Comparison of ENCODE assay signal across 11 mouse cellular contexts in genomic region chr2:155727764-155728395, GRCm38 (mm10). TPM values are rescaled to one million over a fixed set of nuclear protein-coding genes. Genes with fewer than 3 reads are reported as not detected.
A peak's percentile ranks its signal among the peaks of the same experiment; 100 is the strongest.
DNase-seq lines count a peak whose midpoint lies in the region; ATAC-seq and TF ChIP-seq lines count a peak whose summit lies in the region.
"Had no signal": no experiment of that assay in that cellular context is flagged by ENCODE, and none has a peak within 500 bp of the region (broad histone marks: within the 10 kb centered on the region; RNA-seq: fewer than 3 reads in every experiment).

No protein-coding gene starts in this region.

- no peak overlapping the region for H3K9ac ChIP-seq in forebrain, embryonic 11.5 days (ENCODE audit: low read length)
- no peak overlapping the region for H3K9ac ChIP-seq in lung, embryonic 15.5 days
- no peak overlapping the region for H3K9ac ChIP-seq in liver, embryonic 14.5 days (replicated peaks)
- H3K9ac ChIP-seq in stomach, embryonic 15.5 days, result no peak overlapping the region

- H3K27me3 ChIP-seq in forebrain, embryonic 10.5 days (ENCODE audit: poor library complexity, severe bottlenecking), result no peaks in the 10 kb centered on the region
- no peaks in the 10 kb centered on the region for H3K27me3 ChIP-seq in forebrain, embryonic 11.5 days (ENCODE audit: control insufficient read depth, insufficient read depth, low read length)
- no peaks in the 10 kb centered on the region for H3K27me3 ChIP-seq in lung, embryonic 15.5 days
- H3K27me3 ChIP-seq in liver, embryonic 14.5 days (ENCODE audit: control insufficient read depth, insufficient read depth, low read length), result no peaks in the 10 kb centered on the region
- H3K27me3 ChIP-seq in stomach, embryonic 15.5 days (replicated peaks), result no peaks in the 10 kb centered on the region

- TF ChIP-seq EP300 in liver, embryonic 14.5 days (IDR thresholded peaks at IDR 0.05; ENCODE audit: low read depth), result no peak

- no peak overlapping the region for H3K4me2 ChIP-seq in forebrain, embryonic 11.5 days (ENCODE audit: low read depth, low read length, severe bottlenecking)
- peak overlapping the region; percentile 86; the same call in 1 of the 2 replicates for H3K4me2 ChIP-seq in lung, embryonic 15.5 days
- peak overlapping the region; percentile 87 for H3K4me2 ChIP-seq in liver, embryonic 14.5 days (ENCODE audit: low read depth)
- peak overlapping the region; percentile 89 for H3K4me2 ChIP-seq in stomach, embryonic 15.5 days

- no peak for DNase-seq in forebrain, embryonic 10.5 days (ENCODE audit: extremely low spot score, low spot score)
- no peak for DNase-seq in forebrain, embryonic 11.5 days (ENCODE audit: low spot score)
- no peak for DNase-seq in lung, postnatal 14 days
- no peak for DNase-seq in liver, embryonic 14.5 days (ENCODE audit: low read depth in 3 of 3, low spot score in 3 of 3)
- no peak for DNase-seq in cerebellum, adult 8-10 months
- no peak for DNase-seq in ovary, postnatal 14 days (ENCODE audit: low spot score)
- DNase-seq: adrenal gland, postnatal 36 days; cerebellum, adult 18-20 months; gastrocnemius, postnatal 10 days had no signal

- H3K36me3 ChIP-seq in forebrain, embryonic 10.5 days (replicated peaks), result 0 out of 2 replicates have a peak, but pooled peaks cover under 1% of the 10 kb centered on the region
- no peaks in the 10 kb centered on the region for H3K36me3 ChIP-seq in forebrain, embryonic 11.5 days (ENCODE audit: control insufficient read depth, insufficient read depth, low read length)
- peaks cover 3% of the 10 kb centered on the region; the same call in 1 of the 2 replicates for H3K36me3 ChIP-seq in lung, embryonic 15.5 days
- H3K36me3 ChIP-seq in liver, embryonic 14.5 days (replicated peaks; ENCODE audit: control insufficient read depth, insufficient read depth, low read depth), result no peaks in the 10 kb centered on the region
- H3K36me3 ChIP-seq in stomach, embryonic 15.5 days, result no peaks in the 10 kb centered on the region

- H3K27ac ChIP-seq in forebrain, embryonic 10.5 days, result no peak overlapping the region
- no peak overlapping the region for H3K27ac ChIP-seq in forebrain, embryonic 11.5 days (ENCODE audit: low read depth, low read length)
- no peak overlapping the region for H3K27ac ChIP-seq in lung, embryonic 15.5 days
- H3K27ac ChIP-seq in liver, embryonic 14.5 days, result no peak overlapping the region
- H3K27ac ChIP-seq in stomach, embryonic 15.5 days, result peak overlapping the region; percentile 68

- peaks cover 18% of the 10 kb centered on the region for H3K4me1 ChIP-seq in forebrain, embryonic 10.5 days
- H3K4me1 ChIP-seq in forebrain, embryonic 11.5 days (replicated peaks; ENCODE audit: control insufficient read depth, insufficient read depth, low read length), result peaks cover 3% of the 10 kb centered on the region; the same call in 1 of the 2 replicates
- H3K4me1 ChIP-seq in lung, embryonic 15.5 days, result peaks cover 9% of the 10 kb centered on the region
- H3K4me1 ChIP-seq in liver, embryonic 14.5 days (replicated peaks; ENCODE audit: control insufficient read depth in 2 of 2, insufficient read depth in 2 of 2, low read length in 1 of 2), result peaks cover 4 to 5% of the 10 kb centered on the region in 2 experiments; a peak in 1 of 4 replicates
- peaks cover 6% of the 10 kb centered on the region for H3K4me1 ChIP-seq in stomach, embryonic 15.5 days

- no peak for TF ChIP-seq CTCF in liver, embryonic 14.5 days (IDR thresholded peaks at IDR 0.05; ENCODE audit: low read depth)

- no peaks in the 10 kb centered on the region for H3K9me3 ChIP-seq in forebrain, embryonic 10.5 days
- H3K9me3 ChIP-seq in forebrain, embryonic 11.5 days (ENCODE audit: control insufficient read depth, low read length), result no peaks in the 10 kb centered on the region
- H3K9me3 ChIP-seq in lung, embryonic 15.5 days, result no peaks in the 10 kb centered on the region
- H3K9me3 ChIP-seq in liver, embryonic 14.5 days (ENCODE audit: control insufficient read depth, low read length), result no peaks in the 10 kb centered on the region
- no peaks in the 10 kb centered on the region for H3K9me3 ChIP-seq in stomach, embryonic 15.5 days

- 81% methylated on average over 7 of the region's 7 CpGs for WGBS in forebrain, embryonic 10.5 days
- 81% methylated on average over 7 of the region's 7 CpGs for WGBS in forebrain, embryonic 11.5 days
- 61% methylated on average over 7 of the region's 7 CpGs for WGBS in lung, embryonic 15.5 days
- WGBS in liver, embryonic 14.5 days (ENCODE audit: insufficient replicate concordance), result 70% methylated on average over 7 of the region's 7 CpGs
- 52% methylated on average over 7 of the region's 7 CpGs for WGBS in stomach, embryonic 15.5 days

- ATAC-seq in forebrain, embryonic 11.5 days (replicated peaks; ENCODE audit: low FRiP score), result no peak
- no peak for ATAC-seq in lung, embryonic 15.5 days (ENCODE audit: borderline replicate concordance, extremely low read depth, low FRiP score, low TSS enrichment)
- no peak for ATAC-seq in liver, embryonic 14.5 days (ENCODE audit: insufficient read depth)
- ATAC-seq in stomach, embryonic 15.5 days (ENCODE audit: insufficient read depth, low FRiP score, low read depth), result peak; percentile 82

- H3K4me3 ChIP-seq in forebrain, embryonic 10.5 days, result peak overlapping the region; percentile 70
- H3K4me3 ChIP-seq in forebrain, embryonic 11.5 days (ENCODE audit: low read depth, low read length), result no peak overlapping the region
- peak overlapping the region; percentile 86; the same call in 1 of the 2 replicates for H3K4me3 ChIP-seq in lung, embryonic 15.5 days
- no peak overlapping the region; a peak in 1 of 4 replicates for H3K4me3 ChIP-seq in liver, embryonic 14.5 days (ENCODE audit: insufficient read depth in 1 of 2, low read depth in 2 of 2, low read length in 2 of 2)
- peak overlapping the region; percentile 93 for H3K4me3 ChIP-seq in stomach, embryonic 15.5 days (replicated peaks)

RNA-seq across cellular contexts. Expression of gene Edem2, which starts 1.4 kb away (rescaled TPM):
- 30.5 and 30.9 TPM in 2 replicates for polyA plus RNA-seq in forebrain, embryonic 10.5 days (2016; fragmentation: Nextera tagmentation; extraction: Ambion mirVana)
- 31.8 and 33.2 TPM in 2 replicates for polyA plus RNA-seq in forebrain, embryonic 11.5 days (2014; fragmentation: Nextera tagmentation; extraction: Ambion mirVana)
- 41.2 and 45.2 TPM in 2 replicates for polyA plus RNA-seq in lung, embryonic 15.5 days (2015; fragmentation: Nextera tagmentation; extraction: Ambion mirVana)
- 12.0 and 13.9 TPM in 2 replicates for polyA plus RNA-seq in liver, embryonic 14.5 days (2012; rRNA removed)
- 21.2 and 22.6 TPM in 2 replicates for polyA plus RNA-seq in liver, embryonic 14.5 days (2014; fragmentation: Nextera tagmentation; extraction: Ambion mirVana)
- polyA plus RNA-seq in stomach, embryonic 15.5 days (2015; fragmentation: Nextera tagmentation; extraction: Ambion mirVana), result 103 and 133 TPM in 2 replicates

RNA-seq across cellular contexts. Expression of gene Gm17581, which starts 7.8 kb away (rescaled TPM):
- polyA plus RNA-seq in forebrain, embryonic 10.5 days (2016; fragmentation: Nextera tagmentation; extraction: Ambion mirVana), result not detected in 2 replicates
- polyA plus RNA-seq in forebrain, embryonic 11.5 days (2014; fragmentation: Nextera tagmentation; extraction: Ambion mirVana), result not detected in 2 replicates
- polyA plus RNA-seq in lung, embryonic 15.5 days (2015; fragmentation: Nextera tagmentation; extraction: Ambion mirVana), result not detected in 2 replicates
- polyA plus RNA-seq in liver, embryonic 14.5 days (2012; rRNA removed), result not detected in 2 replicates
- not detected in 2 replicates for polyA plus RNA-seq in liver, embryonic 14.5 days (2014; fragmentation: Nextera tagmentation; extraction: Ambion mirVana)
- polyA plus RNA-seq in stomach, embryonic 15.5 days (2015; fragmentation: Nextera tagmentation; extraction: Ambion mirVana), result not detected in 2 replicates

RNA-seq across cellular contexts. Expression of gene Procr, which starts 23.0 kb away (rescaled TPM):
- polyA plus RNA-seq in forebrain, embryonic 10.5 days (2016; fragmentation: Nextera tagmentation; extraction: Ambion mirVana), result 1.1 TPM in 2 replicates
- polyA plus RNA-seq in forebrain, embryonic 11.5 days (2014; fragmentation: Nextera tagmentation; extraction: Ambion mirVana), result 0.96 and 1.1 TPM in 2 replicates
- polyA plus RNA-seq in lung, embryonic 15.5 days (2015; fragmentation: Nextera tagmentation; extraction: Ambion mirVana), result 14.6 and 15.3 TPM in 2 replicates
- 0.56 and 0.93 TPM in 2 replicates for polyA plus RNA-seq in liver, embryonic 14.5 days (2012; rRNA removed)
- 0.56 and 0.74 TPM in 2 replicates for polyA plus RNA-seq in liver, embryonic 14.5 days (2014; fragmentation: Nextera tagmentation; extraction: Ambion mirVana)
- polyA plus RNA-seq in stomach, embryonic 15.5 days (2015; fragmentation: Nextera tagmentation; extraction: Ambion mirVana), result 18.3 and 18.9 TPM in 2 replicates

RNA-seq across cellular contexts. Expression of gene Trpc4ap, which starts 35.7 kb away (rescaled TPM):
- 116 and 126 TPM in 2 replicates for polyA plus RNA-seq in forebrain, embryonic 10.5 days (2016; fragmentation: Nextera tagmentation; extraction: Ambion mirVana)
- polyA plus RNA-seq in forebrain, embryonic 11.5 days (2014; fragmentation: Nextera tagmentation; extraction: Ambion mirVana), result 141 and 154 TPM in 2 replicates
- polyA plus RNA-seq in lung, embryonic 15.5 days (2015; fragmentation: Nextera tagmentation; extraction: Ambion mirVana), result 126 and 133 TPM in 2 replicates
- 37.3 and 37.7 TPM in 2 replicates for polyA plus RNA-seq in liver, embryonic 14.5 days (2012; rRNA removed)
- 44.7 and 48.7 TPM in 2 replicates for polyA plus RNA-seq in liver, embryonic 14.5 days (2014; fragmentation: Nextera tagmentation; extraction: Ambion mirVana)
- 115 and 126 TPM in 2 replicates for polyA plus RNA-seq in stomach, embryonic 15.5 days (2015; fragmentation: Nextera tagmentation; extraction: Ambion mirVana)

RNA-seq across cellular contexts. Expression of gene Mmp24, which starts 47.3 kb away (rescaled TPM):
- 0.17 and 0.35 TPM in 2 replicates for polyA plus RNA-seq in forebrain, embryonic 10.5 days (2016; fragmentation: Nextera tagmentation; extraction: Ambion mirVana)
- polyA plus RNA-seq in forebrain, embryonic 11.5 days (2014; fragmentation: Nextera tagmentation; extraction: Ambion mirVana), result 1.0 and 2.0 TPM in 2 replicates
- polyA plus RNA-seq in lung, embryonic 15.5 days (2015; fragmentation: Nextera tagmentation; extraction: Ambion mirVana), result 0.04 and 0.09 TPM in 2 replicates
- 0.01 and 0.06 TPM in 2 replicates for polyA plus RNA-seq in liver, embryonic 14.5 days (2012; rRNA removed)
- not detected in 2 replicates for polyA plus RNA-seq in liver, embryonic 14.5 days (2014; fragmentation: Nextera tagmentation; extraction: Ambion mirVana)
- 0.22 and 0.32 TPM in 2 replicates for polyA plus RNA-seq in stomach, embryonic 15.5 days (2015; fragmentation: Nextera tagmentation; extraction: Ambion mirVana)

Comparison
In these comparisons a context has a peak if more than half of its experiments do, and no peak if none do; other contexts are left out.
1. H3K4me3 ChIP-seq: peak in forebrain, embryonic 10.5 days (single experiment), lung, embryonic 15.5 days (single experiment) and stomach, embryonic 15.5 days (single experiment); none in forebrain, embryonic 11.5 days (single experiment) and liver, embryonic 14.5 days (0 of 2).